Mouse (Mus musculus): ENCODE measurements at regions not wholly inside any gene's neighbourhood (a gene's known extent, or its start where the extent isn't known, plus 50 kb on each side); places are given as distances from the start of the nearest gene placed in this dataset.
"Not testable (repeated sequence)": the region's sequence is repeated elsewhere in the genome, so short reads cannot be mapped to it uniquely, and the experiment has no call there.

- in situ Hi-C loops (cut with MboI, MseI): no loop called here
These were observed 230.4 kb downstream of the Dad1 start for GRCm38 (mm10) chr14:54023552-54023951.

- in situ Hi-C loops (cut with MboI, MseI): no loop called here
These were observed 232.5 kb downstream of the Dad1 start for GRCm38 (mm10) chr14:54021443-54021842.

GRCm38 (mm10) chr14:54014628-54015027 is 239.3 kb downstream of the Dad1 start:
- in situ Hi-C loops (cut with MboI, MseI): no loop called here

- in situ Hi-C loops (cut with MboI, MseI): no loop called here
These were observed 251.8 kb downstream of the Dad1 start for GRCm38 (mm10) chr14:54002083-54002482.

GRCm38 (mm10) chr14:54000527-54000926 is 253.4 kb downstream of the Dad1 start:
- in situ Hi-C loops (cut with MboI, MseI): no loop called here

GRCm38 (mm10) chr14:53993427-53993826 is 260.5 kb downstream of the Dad1 start:
- in situ Hi-C loops (cut with MboI, MseI): no loop called here

GRCm38 (mm10) chr14:53992712-53993286 is 261.1 kb downstream of the Dad1 start:
- in situ Hi-C loops (cut with MboI, MseI): no loop called here

- in situ Hi-C loops (cut with MboI, MseI): no loop called here
These were observed 262.5 kb downstream of the Dad1 start for GRCm38 (mm10) chr14:53991390-53991789.

GRCm38 (mm10) chr14:53980771-53981170 is 273.1 kb downstream of the Dad1 start:
- in situ Hi-C loops (cut with MboI, MseI): no loop called here

- in situ Hi-C loops (cut with MboI, MseI): loop anchor here (5.0 to 25.0 kb wide), 2 partner anchors 76 to 201 kb away; no protein-coding TSS in a partner anchor
These were observed 292.5 kb downstream of the Dad1 start for GRCm38 (mm10) chr14:53961426-53961825.

- in situ Hi-C loops (cut with MboI, MseI): loop anchor here (5.0 to 25.0 kb wide), 2 partner anchors 77 to 202 kb away; no protein-coding TSS in a partner anchor
These were observed 293.1 kb downstream of the Dad1 start for GRCm38 (mm10) chr14:53960779-53961178.

GRCm38 (mm10) chr14:53935791-53936231 is 318.1 kb downstream of the Dad1 start:
- in situ Hi-C loops (cut with MboI, MseI): not testable (repeated sequence)

GRCm38 (mm10) chr14:53935336-53935735 is 318.6 kb downstream of the Dad1 start:
- in situ Hi-C loops (cut with MboI, MseI): not testable (repeated sequence)

GRCm38 (mm10) chr14:53910871-53911270 is 343.0 kb downstream of the Dad1 start:
- in situ Hi-C loops (cut with MboI, MseI): no loop called here

GRCm38 (mm10) chr14:53904578-53904977 is 349.3 kb downstream of the Dad1 start:
- in situ Hi-C loops (cut with MboI, MseI): no loop called here

- in situ Hi-C loops (cut with MboI, MseI): no loop called here
These were observed 352.8 kb downstream of the Dad1 start for GRCm38 (mm10) chr14:53901103-53901502.

GRCm38 (mm10) chr14:53881304-53881703 is 372.6 kb downstream of the Dad1 start:
- in situ Hi-C loops (cut with MboI, MseI): loop anchor here (10.0 to 25.0 kb wide), 2 partner anchors 183 to 281 kb away; no protein-coding TSS in a partner anchor

GRCm38 (mm10) chr14:53876581-53876980 is 377.3 kb downstream of the Dad1 start:
- in situ Hi-C loops (cut with MboI, MseI): loop anchor here (5.0 to 25.0 kb wide), 2 partner anchors 281 to 286 kb away; no protein-coding TSS in a partner anchor

- in situ Hi-C loops (cut with MboI, MseI): loop anchor here (5.0 to 25.0 kb wide), 2 partner anchors 282 to 287 kb away; no protein-coding TSS in a partner anchor
These were observed 378.2 kb downstream of the Dad1 start for GRCm38 (mm10) chr14:53875736-53876135.

- in situ Hi-C loops (cut with MboI, MseI): no loop called here
These were observed 406.9 kb downstream of the Dad1 start for GRCm38 (mm10) chr14:53847049-53847448.

- in situ Hi-C loops (cut with MboI, MseI): no loop called here
These were observed 408.3 kb downstream of the Dad1 start for GRCm38 (mm10) chr14:53845646-53846045.

GRCm38 (mm10) chr14:53832553-53832952 is 421.4 kb downstream of the Dad1 start:
- in situ Hi-C loops (cut with MboI, MseI): no loop called here

GRCm38 (mm10) chr14:53831651-53832050 is 422.3 kb downstream of the Dad1 start:
- in situ Hi-C loops (cut with MboI, MseI): no loop called here
